Mouse (Mus musculus): ENCODE measurements around the gene Hoxd13.

The Hoxd13 gene

DNA sequence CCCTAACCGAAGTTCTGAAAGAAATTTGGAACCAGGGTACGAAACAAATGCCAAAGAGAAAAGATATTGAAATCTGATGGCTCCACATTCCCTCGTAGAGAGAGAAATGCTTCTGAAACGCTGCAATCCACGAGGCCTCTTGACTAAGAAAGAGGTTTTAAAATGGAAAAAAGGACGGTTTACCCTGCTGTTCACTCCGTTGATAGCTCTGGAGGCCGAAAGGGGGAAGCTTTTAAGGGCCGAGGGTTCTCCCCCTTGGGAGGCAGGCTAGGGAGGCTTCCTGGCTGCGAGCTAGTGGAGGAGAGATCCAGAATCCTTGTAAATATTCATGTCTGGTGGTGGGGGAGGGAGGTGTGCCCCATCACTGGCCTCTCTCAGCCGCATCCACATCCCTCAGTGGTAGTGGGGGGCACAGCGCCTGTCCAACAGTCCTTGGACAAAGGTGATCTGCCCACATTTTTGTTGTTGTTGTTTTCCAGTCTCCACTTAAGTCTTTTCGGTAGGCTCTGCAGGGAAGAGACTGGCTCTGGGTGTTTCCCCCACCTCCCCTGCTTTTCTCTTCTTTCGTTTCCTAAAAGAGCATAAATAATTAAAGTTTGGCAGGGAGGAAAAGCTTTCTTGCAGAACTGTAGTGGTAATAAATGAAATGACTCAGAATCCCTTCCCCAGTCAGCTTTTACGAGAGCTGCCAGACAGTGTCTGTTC lies 10.9 kb downstream of the Hoxd13 start, which contains the start of gene Hoxd11:
Gene Hoxd11, plus strand, starts transcription at position 667 of the 705 bp plus-strand sequence.
- ATAC-seq (ENCODE audit: insufficient number of reproducible peaks, low FRiP score, low TSS enrichment): no peak

DNA sequence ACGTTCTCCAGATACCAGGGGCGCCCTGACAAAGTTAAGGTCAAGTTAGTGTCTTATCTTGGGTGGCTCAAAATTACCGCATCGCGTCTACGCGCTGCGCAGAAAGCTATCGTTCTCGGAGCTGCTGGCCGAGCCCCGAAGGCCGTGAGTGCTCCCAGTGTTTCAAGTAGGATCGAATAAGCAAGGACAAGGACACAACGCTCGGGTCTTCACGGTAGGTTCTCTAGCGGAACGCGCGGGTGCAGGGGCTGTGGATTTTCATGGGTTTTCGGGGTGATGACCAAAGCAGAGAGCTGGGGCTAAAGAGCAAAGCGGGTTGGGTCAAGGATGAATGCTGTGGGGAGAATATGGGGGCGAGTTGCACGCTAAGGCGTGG lies 11.5 kb downstream of the Hoxd13 start:
- ATAC-seq (ENCODE audit: insufficient number of reproducible peaks, low FRiP score, low TSS enrichment): no peak

DNA sequence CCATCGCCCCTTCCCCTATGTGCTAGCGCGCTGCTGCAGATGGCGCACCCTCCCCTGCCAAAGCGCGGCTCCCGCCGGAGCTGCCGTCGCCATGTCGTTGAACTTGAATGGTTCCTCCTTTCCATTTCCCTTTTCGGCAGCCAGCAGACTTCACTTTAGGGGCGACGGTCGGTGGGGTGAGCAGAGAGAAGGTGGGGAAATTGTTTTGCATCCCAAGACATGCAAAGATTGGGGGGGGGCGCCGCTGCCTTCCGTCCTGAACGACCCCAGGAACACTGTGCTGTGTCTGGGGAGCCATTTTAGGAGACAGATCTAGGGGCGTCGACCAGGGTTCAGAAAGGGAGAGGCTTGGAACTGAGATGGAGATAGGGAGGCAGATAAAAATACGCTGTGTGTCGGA lies 11.9 kb downstream of the Hoxd13 start:
- ATAC-seq (ENCODE audit: insufficient number of reproducible peaks, low FRiP score, low TSS enrichment): no peak

DNA sequence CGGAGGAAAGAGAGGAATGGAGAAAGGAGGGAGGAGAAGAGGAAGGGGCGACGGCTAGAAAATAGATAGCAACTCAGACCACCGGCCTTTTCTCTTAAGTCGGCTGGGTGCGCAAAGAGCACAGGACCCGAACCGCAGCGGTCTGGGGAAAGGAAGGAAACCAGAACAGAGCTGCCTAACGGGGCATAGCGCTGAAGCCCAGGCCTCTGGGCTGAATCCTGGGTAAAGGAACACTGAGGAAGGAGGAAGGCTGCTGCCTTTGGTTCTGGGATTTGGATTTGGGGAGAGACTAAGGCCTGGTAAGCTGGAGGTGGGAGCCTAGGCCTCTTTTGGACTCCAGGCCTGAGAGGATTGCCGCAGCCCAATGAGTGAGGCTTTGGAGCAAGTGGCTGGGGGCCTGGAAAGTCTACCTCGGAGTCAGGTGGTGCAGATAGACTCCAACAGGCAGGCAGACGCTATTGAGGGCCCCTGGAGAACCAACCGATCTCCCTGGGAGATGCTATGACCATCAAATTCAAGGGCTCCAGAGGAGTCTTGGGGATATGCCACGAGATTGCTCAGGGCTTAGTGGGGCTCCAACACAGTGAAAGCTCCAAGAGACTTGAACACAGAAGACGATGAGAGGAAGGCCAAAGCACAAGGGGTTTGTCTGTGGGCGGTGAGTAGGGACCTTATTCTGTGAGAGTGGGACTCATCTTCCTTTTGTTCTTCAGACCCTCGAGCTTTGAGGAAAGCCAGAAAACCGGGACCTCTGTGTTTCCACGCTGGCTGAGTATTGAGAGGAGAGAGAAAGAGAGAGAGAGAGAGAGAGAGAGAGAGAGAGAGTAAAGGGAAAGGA lies 12.7 kb downstream of the Hoxd13 start:
- ATAC-seq (ENCODE audit: insufficient number of reproducible peaks, low FRiP score, low TSS enrichment): no peak

DNA sequence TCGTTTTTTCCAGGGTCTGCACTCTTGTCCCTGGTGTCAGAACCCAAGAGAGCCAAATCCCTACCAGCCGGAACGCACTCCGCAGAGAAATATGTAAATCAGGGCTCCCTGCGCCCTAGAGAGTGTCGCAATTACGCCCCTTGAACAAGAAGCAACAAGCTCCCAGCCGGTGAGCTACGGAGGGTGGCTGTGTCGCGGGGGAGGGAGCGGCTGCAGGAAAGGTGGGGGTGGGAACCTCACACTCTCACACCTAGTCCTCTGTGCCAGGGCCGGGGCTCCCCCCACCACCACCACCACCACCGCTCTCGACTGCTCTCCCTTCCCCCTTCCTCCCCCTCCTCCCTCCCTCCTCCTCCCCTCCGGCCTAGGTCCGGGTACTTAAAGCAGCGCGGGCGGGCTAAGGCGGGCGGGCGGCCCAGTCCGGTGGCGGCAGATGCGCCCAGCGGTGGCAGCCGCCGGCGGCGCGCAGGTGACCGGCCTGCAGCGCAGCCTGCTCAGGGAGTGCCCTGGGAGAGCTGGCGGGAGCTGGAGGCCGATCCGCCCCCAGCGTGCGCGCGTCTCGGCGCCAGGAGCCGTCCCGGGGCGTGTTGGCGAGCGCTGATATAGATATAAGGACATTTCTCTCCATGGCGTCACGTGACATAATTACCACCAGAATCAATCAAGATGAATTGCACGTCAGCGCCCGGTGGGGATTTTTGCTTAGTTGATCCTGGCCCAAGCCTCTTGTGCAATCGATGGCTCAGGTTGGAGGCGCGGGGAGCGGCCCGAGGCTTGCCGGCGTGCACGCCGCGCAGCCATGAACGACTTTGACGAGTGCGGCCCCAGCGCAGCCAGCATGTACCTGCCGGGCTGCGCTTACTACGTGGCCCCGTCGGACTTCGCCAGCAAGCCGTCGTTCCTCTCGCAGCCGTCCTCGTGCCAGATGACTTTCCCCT lies 13.8 kb downstream of the Hoxd13 start:
- no peak for ATAC-seq (ENCODE audit: insufficient number of reproducible peaks, low FRiP score, low TSS enrichment)

DNA sequence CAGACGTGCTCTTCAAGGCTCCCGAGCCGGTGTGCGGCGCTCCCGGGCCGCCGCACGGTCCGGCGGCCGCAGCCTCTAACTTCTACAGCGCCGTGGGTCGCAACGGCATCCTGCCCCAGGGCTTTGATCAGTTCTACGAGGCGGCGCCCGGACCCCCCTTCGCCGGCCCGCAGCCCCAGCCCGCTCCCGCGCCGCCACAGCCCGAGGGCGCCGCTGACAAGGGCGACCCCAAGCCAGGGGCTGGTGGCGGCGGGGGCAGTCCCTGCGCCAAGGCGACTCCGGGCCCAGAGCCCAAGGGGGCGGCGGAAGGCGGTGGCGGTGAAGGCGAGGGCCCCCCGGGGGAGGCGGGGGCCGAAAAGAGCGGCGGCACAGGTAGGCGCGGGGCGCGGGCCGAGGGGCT lies 14.7 kb downstream of the Hoxd13 start:
- ATAC-seq (ENCODE audit: insufficient number of reproducible peaks, low FRiP score, low TSS enrichment): no peak

DNA sequence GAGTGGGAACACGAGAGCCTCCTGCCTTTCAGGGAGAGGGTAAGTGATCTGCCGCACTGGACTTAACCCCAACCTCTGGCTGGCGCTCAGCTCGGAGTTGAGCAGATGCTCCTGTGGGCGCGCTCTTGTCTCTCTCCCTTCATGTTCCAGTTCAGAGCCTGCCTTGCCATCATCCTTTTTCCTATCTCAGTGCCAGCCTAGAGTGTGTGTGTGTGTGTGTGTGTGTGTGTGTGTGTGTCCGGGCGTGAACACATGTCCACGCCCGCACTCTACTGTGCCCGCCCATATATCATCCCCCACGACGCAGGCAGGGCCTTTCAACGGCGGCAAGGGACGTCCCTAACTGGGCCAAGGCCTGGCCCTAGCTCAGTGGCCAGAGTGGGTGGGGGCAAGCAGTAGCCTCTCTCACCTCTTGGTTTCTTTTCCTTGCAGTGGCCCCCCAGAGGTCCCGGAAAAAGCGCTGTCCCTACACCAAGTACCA lies 15.4 kb downstream of the Hoxd13 start:
- no peak for ATAC-seq (ENCODE audit: insufficient number of reproducible peaks, low FRiP score, low TSS enrichment)

DNA sequence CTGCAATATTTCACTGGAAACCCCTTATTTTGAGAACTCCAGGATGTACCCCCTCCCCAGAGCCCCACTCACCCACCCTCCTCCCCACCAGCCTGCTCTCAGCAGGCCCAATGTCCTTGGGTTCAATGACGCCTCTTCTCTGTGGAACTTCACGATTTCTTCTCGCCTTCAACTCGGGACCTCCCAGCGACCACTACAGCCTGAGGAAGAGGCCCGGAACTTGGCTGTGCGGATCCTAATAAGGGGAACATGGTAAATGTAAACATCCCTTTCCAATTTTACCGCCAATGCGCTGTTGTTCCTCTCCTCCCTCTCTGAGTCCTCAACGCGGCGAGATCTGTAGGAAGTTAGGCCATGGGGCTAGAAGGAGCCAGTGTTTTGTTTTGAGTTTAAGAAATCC lies 16.0 kb downstream of the Hoxd13 start:
- no peak for ATAC-seq (ENCODE audit: insufficient number of reproducible peaks, low FRiP score, low TSS enrichment)

DNA sequence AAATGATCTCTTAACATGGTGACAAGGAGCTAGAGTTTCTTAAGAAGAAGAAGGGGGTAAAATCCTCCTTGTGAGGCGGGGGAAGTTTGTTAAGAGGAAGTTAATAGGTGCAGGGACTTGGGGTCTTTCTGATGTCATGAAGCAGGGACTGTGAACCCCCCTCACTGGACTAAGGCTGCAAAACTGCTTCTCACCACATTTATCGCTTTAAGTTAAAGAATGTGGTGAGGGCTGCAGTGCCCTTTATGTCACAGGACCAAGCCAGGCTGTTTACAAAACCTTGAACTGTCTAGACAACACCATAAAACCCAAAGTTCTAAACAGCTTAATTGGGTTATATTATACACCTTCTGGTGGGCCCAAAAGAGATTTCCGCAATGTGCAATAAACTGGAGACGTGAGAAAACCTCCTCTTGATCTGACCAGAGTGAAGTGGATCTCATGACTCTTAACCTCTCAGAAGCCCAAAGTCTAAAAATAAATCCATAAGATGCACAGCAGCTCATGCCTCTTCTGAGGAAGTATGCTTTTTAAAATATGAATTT lies 17.0 kb downstream of the Hoxd13 start:
- ATAC-seq (ENCODE audit: insufficient number of reproducible peaks, low FRiP score, low TSS enrichment): no peak

DNA sequence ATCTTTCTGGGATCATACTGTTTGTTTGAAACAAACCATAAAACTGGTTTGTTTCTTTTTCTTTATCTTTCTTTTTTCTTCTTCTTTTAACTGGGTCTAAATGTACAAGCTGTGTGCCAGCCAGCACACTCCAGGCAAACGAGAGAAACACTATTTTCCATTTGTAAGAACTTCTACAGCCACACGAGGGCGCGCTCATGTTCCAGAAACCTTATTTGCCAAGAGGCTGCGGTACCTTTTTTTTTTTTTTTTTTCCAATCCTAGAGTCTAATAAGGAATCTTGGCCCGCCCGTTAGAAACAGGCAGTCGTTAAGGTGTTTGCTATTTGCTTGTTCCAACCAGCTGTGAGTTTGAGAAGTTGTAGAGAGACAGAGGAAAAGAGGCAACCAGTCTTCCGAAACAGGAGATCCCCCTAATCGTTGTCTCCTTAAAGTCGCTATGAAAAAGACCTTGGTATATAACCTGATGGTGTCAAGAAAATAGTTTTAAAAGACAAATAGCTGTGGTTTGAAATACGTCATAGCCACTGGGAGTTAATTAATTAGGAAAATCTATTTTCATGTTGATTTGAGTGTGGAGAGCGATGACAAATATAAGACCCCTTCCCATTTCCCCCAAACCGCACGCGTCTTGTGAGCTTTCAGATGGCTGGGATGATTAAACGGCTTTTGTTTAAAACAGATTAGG lies 18.3 kb downstream of the Hoxd13 start:
- no peak for ATAC-seq (ENCODE audit: insufficient number of reproducible peaks, low FRiP score, low TSS enrichment)

DNA sequence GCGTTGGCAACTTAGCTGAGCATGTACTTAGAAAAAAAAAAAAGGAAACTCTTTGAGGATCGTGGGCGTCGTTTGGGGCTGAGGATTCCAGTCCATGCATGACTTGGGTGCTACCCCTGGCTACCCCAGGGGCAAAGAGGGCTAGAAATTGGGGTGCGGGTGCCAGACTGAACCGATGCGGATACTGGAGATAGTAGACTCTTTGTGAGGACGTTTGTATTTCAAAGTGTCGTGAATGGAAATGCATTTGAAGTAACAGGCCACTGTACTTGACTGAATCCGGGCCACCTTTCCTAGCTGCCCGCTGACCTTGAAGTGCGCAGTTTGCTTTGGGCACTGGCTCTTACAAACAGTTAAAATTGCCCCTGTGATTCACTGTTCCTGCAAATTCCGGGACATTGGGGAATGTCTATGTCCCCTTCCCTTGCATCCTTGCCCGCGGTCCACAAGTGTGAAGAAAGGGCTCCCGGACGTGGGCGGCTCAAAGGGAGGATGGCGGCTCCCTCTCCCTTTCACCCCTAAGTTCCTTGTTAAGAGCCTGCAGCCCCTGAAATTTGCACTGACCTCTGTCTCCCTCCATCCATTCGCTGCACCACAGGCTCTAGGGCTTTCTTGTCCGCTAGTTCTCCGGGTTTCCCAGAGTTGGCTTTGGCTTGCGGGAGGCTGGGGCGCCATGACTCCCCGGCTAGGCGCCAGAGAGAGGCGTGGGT lies 19.0 kb downstream of the Hoxd13 start:
- no peak for ATAC-seq (ENCODE audit: insufficient number of reproducible peaks, low FRiP score, low TSS enrichment)

DNA sequence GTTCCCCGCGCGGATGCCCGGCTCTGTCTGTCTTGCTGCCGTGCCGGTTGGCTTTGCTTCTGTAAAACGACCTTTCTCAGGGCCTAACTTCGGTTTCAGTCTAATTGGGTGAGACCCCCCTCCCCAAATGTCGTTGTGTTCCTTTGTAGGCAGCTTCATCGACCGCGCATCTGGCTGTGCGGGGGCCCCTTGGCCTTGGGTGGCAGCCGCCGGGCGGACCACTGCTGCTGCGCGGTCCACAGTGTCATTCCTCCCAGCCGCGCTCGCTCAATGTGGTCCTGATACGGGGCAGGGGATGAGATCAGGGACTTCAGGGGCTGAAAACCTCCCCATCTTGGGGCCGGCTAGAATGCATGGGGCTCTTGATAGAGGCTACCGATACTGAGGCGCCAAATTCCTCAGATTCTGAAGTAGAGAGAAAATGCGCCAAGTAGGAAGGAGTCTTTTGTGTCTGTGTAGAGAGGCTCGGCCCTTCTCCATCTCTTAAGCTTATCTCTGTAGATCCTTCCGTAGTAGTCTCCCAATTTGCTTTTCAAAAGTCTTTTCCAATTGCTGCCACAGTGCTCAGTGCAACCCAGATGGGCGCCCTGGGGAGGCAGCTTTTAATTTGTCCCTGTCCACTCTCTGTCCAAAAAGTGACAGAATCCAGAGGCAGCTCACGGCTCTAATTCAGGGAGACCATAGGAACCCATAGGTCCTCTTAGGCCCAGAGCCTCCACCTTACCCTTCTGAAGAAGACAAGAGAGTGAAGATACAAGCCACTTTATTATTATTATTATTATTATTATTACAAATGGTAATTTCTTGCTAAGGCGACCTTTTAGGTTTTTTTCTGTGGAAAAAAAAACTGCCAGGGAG lies 19.8 kb downstream of the Hoxd13 start:
- ATAC-seq (ENCODE audit: insufficient number of reproducible peaks, low FRiP score, low TSS enrichment): no peak

DNA sequence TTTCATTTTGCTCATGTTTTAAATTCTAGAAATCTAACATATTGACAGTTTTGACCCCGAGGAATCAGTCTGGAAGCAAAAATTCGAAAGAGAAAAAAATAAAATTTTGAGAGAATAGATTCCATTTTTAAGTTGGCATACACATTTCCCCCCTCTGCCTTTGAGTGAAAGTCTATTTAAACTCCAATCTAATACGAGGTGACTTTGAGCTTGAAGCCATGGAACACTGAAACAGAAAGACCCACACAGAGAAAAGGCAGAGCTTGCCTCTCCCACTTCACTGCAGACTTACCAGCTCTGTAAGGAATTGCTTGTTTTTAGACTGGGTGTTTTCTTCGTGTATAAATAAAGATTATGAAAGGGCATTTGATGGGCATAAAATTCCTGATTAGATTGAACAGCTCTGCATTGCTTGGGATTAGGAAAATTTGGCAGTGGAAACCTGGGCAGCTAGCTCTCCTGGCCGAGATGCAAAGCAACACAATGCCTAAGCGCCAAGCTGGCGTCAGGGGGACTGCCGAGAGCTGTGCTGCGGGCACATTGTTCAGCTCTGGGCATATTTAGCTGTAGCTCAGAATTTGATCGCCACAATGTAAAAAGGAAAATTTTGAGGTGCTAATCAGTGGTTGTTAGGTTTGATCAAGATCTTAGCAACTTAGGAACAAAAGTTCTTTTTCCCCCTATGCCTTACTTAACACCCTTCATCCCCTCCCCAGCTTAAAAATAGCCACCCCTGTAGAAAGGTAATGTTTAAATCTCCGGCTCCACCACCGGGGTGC lies 20.9 kb downstream of the Hoxd13 start:
- no peak for ATAC-seq (ENCODE audit: insufficient number of reproducible peaks, low FRiP score, low TSS enrichment)

DNA sequence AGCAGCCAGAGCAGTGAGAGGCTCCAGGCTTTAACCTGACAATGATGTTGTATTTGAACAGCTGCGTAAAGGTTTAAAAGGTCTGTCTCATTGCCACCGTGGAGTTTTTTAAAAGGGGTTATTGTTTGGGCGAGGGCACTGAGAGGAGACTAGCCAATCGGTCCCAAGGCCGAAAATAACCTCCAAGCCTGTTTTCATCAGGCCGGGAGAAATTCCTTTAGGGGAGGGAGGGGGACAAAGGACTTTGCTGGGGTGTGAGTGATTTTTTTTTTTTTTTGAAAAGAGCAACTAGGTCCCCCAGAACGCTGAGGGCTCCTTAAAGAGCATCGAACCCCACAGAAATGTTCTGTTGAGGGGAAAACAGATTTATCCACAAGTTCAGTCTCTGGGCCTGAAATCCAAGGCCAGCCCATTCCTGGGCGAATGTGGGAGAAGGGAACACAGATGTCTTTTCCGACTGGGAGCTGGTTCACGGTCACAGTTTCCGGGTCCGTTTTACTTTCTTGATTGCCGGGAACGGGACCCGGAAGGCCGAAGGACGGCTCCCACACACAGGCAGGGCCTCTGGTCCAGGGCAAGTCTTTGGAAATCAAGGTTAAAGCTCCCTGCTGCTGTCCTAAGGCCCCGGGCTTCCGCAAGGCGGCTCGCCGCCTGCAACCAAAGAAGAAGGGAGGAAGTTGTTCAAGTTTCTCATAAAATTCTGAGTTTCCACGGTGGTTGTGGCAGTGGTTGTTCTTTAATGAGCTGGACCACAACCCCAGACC lies 21.6 kb downstream of the Hoxd13 start:
- ATAC-seq (ENCODE audit: insufficient number of reproducible peaks, low FRiP score, low TSS enrichment): no peak

DNA sequence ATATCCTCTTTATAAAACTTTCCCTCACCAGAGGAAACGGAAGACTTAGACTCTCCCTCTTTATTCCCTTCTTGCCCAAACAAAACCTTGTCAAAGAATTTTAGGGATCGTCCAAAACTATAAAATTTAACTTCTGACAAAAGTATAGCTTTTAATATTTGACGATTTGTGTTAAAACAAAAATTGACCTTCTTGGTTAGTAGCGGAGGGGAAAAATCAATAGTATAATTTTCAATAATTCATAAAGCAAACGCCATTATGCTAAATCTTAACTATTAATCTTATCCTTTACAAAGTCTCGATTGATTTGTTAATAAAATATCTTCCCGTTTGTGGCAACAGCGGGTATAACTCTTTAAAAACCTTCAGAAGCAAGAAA lies 22.2 kb downstream of the Hoxd13 start:
- ATAC-seq (ENCODE audit: insufficient number of reproducible peaks, low FRiP score, low TSS enrichment): no peak

DNA sequence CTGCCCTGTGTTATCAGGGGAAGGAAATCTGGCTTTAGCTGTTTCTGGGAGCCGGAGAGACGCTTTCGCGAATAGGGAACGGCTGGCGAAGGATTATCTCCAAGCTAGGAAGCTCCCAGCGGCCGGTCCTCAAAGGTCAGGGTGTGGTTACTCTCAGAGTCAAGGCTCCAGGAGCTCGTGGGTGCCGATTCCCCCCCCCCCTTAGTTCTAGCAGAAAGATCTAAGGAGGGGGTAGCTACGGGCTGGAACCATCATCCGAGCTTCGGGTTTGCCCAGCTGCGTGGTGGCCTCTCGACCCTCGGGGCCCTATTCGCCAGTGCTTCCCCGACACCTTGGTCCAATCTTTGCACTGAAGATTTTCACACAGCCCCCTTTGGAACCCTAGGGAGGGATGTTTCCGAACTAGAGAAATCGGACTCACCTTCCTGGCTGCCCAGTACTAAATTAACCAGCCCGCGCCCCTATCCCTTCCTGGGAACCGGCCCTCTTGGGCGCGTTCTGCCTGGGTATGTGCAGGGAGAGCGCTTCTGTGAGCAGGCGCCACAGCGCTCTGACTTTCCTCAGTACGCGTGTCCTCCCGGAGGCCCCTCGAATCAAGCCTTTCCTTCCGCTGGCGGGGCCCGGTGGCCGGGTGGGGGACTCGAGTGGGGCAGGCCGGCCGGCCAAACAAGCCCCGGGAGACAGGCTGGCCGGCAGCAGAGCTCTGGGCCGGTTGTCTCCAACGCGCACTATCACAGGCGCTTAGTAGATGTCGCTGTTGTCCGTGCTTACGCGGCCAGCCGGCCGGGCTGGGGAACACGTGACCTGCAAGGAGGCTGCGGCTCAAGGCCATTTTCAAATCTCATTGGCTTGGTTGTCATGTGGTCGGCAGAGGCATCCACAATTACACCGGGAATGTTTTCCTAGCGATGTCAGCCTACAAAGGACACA lies 23.2 kb downstream of the Hoxd13 start, which contains the start of gene Hoxd10:
Gene Hoxd10, plus strand, starts transcription at position 903 of the 930 bp plus-strand sequence.
- ATAC-seq (ENCODE audit: insufficient number of reproducible peaks, low FRiP score, low TSS enrichment): no peak

Data from cerebellum, adult (tissue).